Mouse (Mus musculus) MEL (cell line): ENCODE data around the gene Stk40. TPM values are rescaled to one million over a fixed set of nuclear protein-coding genes. Genes with fewer than 3 reads are reported as not detected.

Source experiments
- DNase-seq: peaks from one replicate; pipeline ENCODE4 v3.0.0; 2011; ENCODE audit warnings: low read depth, low spot score
- H3K27ac ChIP-seq: 2 replicates; pipeline ENCODE4 v1.5.1; 2012; ENCODE audit warnings: low read depth, mild to moderate bottlenecking, control low read depth, low read length, moderate library complexity; ENCODE audit not compliant: control insufficient read depth
- H3K27me3 ChIP-seq, 2 experiments: fragments of 150-350 bp in 1 of 2; sonication (generic) in 1 of 2; 2 replicates each; pipeline ENCODE4 v1.6.1; 2012; ENCODE audit warnings: low read length in 2 of 2, mild to moderate bottlenecking in 2 of 2, improper control_type of control experiment in 1 of 2, moderate library complexity in 1 of 2; ENCODE audit not compliant: insufficient read depth in 2 of 2, control insufficient read depth in 1 of 2
- H3K36me3 ChIP-seq, 2 experiments: 2 replicates each; pipeline ENCODE4 v1.6.1; 2012 to 2014; ENCODE audit warnings: low read length in 2 of 2, improper control_type of control experiment in 1 of 2, inconsistent platforms in 1 of 2, mild to moderate bottlenecking in 1 of 2; ENCODE audit not compliant: insufficient read depth in 2 of 2, control insufficient read depth in 1 of 2
- H3K4me1 ChIP-seq, 2 experiments: fragments of 150-350 bp in 1 of 2; sonication (generic) in 1 of 2; 2 replicates each; pipeline ENCODE4 v1.6.1; 2012; ENCODE audit warnings: low read length in 2 of 2, improper control_type of control experiment in 1 of 2, mild to moderate bottlenecking in 1 of 2; ENCODE audit not compliant: insufficient read depth in 2 of 2, control insufficient read depth in 1 of 2
- H3K4me3 ChIP-seq, 2 experiments: fragments of 150-350 bp in 1 of 2; sonication (generic) in 1 of 2; 2 replicates each; pipeline ENCODE4 v1.5.1; 2012; ENCODE audit warnings: low read depth in 2 of 2, low read length in 2 of 2, mild to moderate bottlenecking in 2 of 2, moderate library complexity in 2 of 2, control low read depth in 1 of 2, improper control_type of control experiment in 1 of 2; ENCODE audit not compliant: control insufficient read depth in 1 of 2, insufficient read depth in 1 of 2
- H3K79me2 ChIP-seq: 2 replicates; pipeline ENCODE4 v1.6.1; 2012; ENCODE audit warnings: mild to moderate bottlenecking, low read length, moderate library complexity; ENCODE audit not compliant: control insufficient read depth, poor library complexity, insufficient read depth
- H3K9ac ChIP-seq: 2 replicates; pipeline ENCODE4 v1.6.1; 2012; ENCODE audit warnings: low read depth, mild to moderate bottlenecking, control low read depth, low read length, moderate library complexity; ENCODE audit not compliant: control insufficient read depth, poor library complexity, severe bottlenecking
- H3K9me3 ChIP-seq: fragments of 150-350 bp; sonication (generic); replicated peaks from 2 replicates; pipeline ENCODE4 v1.6.1; 2012; ENCODE audit warnings: mild to moderate bottlenecking, low read length, improper control_type of control experiment, moderate library complexity; ENCODE audit not compliant: insufficient read depth
- BHLHE40 ChIP-seq: IDR thresholded peaks from 2 replicates; pipeline ENCODE4 v1.6.1; 2012; ENCODE audit warnings: low read depth, mild to moderate bottlenecking, inconsistent platforms, low read length, improper control_type of control experiment, borderline replicate concordance
- CHD1 ChIP-seq: IDR thresholded peaks from 2 replicates; pipeline ENCODE4 v1.6.1; 2012; ENCODE audit warnings: low read depth, mild to moderate bottlenecking, inconsistent platforms, low read length, improper control_type of control experiment
- CHD2 ChIP-seq: IDR thresholded peaks from 2 replicates; pipeline ENCODE4 v1.6.1; 2011; ENCODE audit warnings: low read length, improper control_type of control experiment
- CTCF ChIP-seq, 3 experiments: IDR thresholded peaks in 2 of 3; conservative IDR thresholded peaks in 1 of 3; 2 replicates each; pipeline ENCODE4 v1.5.1; 2011 to 2012; ENCODE audit warnings: low read length in 3 of 3, low read depth in 2 of 3, mild to moderate bottlenecking in 2 of 3, improper control_type of control experiment in 1 of 3, inconsistent platforms in 1 of 3, mixed read lengths in 1 of 3, moderate library complexity in 1 of 3; ENCODE audit not compliant: control insufficient read depth in 1 of 3, insufficient read depth in 1 of 3, poor library complexity in 1 of 3, severe bottlenecking in 1 of 3
- E2F4 ChIP-seq: IDR thresholded peaks from 2 replicates; pipeline ENCODE4 v1.6.1; 2011; ENCODE audit warnings: low read depth, low read length, improper control_type of control experiment, borderline replicate concordance
- ELF1 ChIP-seq: IDR thresholded peaks from 2 replicates; pipeline ENCODE4 v1.6.1; 2014; ENCODE audit warnings: low read depth, mild to moderate bottlenecking, inconsistent platforms, low read length, improper control_type of control experiment, moderate library complexity
- EP300 ChIP-seq, 2 experiments: IDR thresholded peaks; 2 replicates each; pipeline ENCODE4 v1.6.1; 2011; ENCODE audit warnings: improper control_type of control experiment in 2 of 2, low read length in 2 of 2, low read depth in 1 of 2, mild to moderate bottlenecking in 1 of 2
- ETS1 ChIP-seq: IDR thresholded peaks from 2 replicates; pipeline ENCODE4 v1.6.1; 2012; ENCODE audit warnings: low read depth, mild to moderate bottlenecking, inconsistent platforms, low read length, improper control_type of control experiment, moderate library complexity
- GATA1 ChIP-seq: IDR thresholded peaks from 2 replicates; pipeline ENCODE4 v1.6.1; 2011; ENCODE audit warnings: low read depth, low read length, improper control_type of control experiment
- HCFC1 ChIP-seq: IDR thresholded peaks from 2 replicates; pipeline ENCODE4 v1.6.1; 2012; ENCODE audit warnings: low read depth, mild to moderate bottlenecking, inconsistent platforms, low read length, improper control_type of control experiment, moderate library complexity
- KAT2A ChIP-seq: conservative IDR thresholded peaks from 2 replicates; pipeline ENCODE4 v1.6.1; 2012; ENCODE audit warnings: low read depth, low read length, improper control_type of control experiment, inconsistent platforms
- MAFK ChIP-seq: IDR thresholded peaks from 2 replicates; pipeline ENCODE4 v1.6.1; 2011; ENCODE audit warnings: low read depth, mild to moderate bottlenecking, low read length, improper control_type of control experiment, borderline replicate concordance
- MAX ChIP-seq: IDR thresholded peaks from 2 replicates; pipeline ENCODE4 v1.6.1; 2011; ENCODE audit warnings: low read length, improper control_type of control experiment
- MEF2A ChIP-seq: IDR thresholded peaks from 2 replicates; pipeline ENCODE4 v1.6.1; 2014; ENCODE audit warnings: low read depth, mild to moderate bottlenecking, inconsistent platforms, low read length, improper control_type of control experiment; ENCODE audit not compliant: poor library complexity, insufficient replicate concordance, severe bottlenecking; ENCODE audit errors: extremely low read depth
- MYB ChIP-seq: IDR thresholded peaks from 2 replicates; pipeline ENCODE4 v1.6.1; 2011; ENCODE audit warnings: mild to moderate bottlenecking, low read depth, low read length, improper control_type of control experiment
- MYC ChIP-seq: IDR thresholded peaks from 2 replicates; pipeline ENCODE4 v1.6.1; 2011; ENCODE audit warnings: low read depth, mild to moderate bottlenecking, low read length, improper control_type of control experiment, moderate library complexity
- POLR2A ChIP-seq, 2 experiments: IDR thresholded peaks; 2 replicates each; pipeline ENCODE4 v1.6.1; 2011 to 2012; ENCODE audit warnings: low read length in 2 of 2, mild to moderate bottlenecking in 2 of 2, control low read depth in 1 of 2, improper control_type of control experiment in 1 of 2, low read depth in 1 of 2, moderate library complexity in 1 of 2; ENCODE audit not compliant: control insufficient read depth in 1 of 2, insufficient read depth in 1 of 2, poor library complexity in 1 of 2
- POLR2AphosphoS5 ChIP-seq: IDR thresholded peaks from 2 replicates; pipeline ENCODE4 v1.6.1; 2012; ENCODE audit warnings: low read depth, borderline replicate concordance, mild to moderate bottlenecking, inconsistent platforms, low read length, moderate library complexity, mixed read lengths
- RCOR1 ChIP-seq: IDR thresholded peaks from 2 replicates; pipeline ENCODE4 v1.6.1; 2012; ENCODE audit warnings: low read depth, mild to moderate bottlenecking, inconsistent platforms, low read length, improper control_type of control experiment
- SIN3A ChIP-seq: IDR thresholded peaks from 2 replicates; pipeline ENCODE4 v1.6.1; 2012; ENCODE audit warnings: low read length, improper control_type of control experiment, inconsistent platforms
- SMC3 ChIP-seq: IDR thresholded peaks from 2 replicates; pipeline ENCODE4 v1.6.1; 2011; ENCODE audit warnings: low read depth, low read length, improper control_type of control experiment
- TAL1 ChIP-seq: IDR thresholded peaks from 2 replicates; pipeline ENCODE4 v1.6.1; 2012; ENCODE audit warnings: mild to moderate bottlenecking, inconsistent platforms, low read length, moderate library complexity, mixed read lengths
- TBP ChIP-seq: IDR thresholded peaks from 2 replicates; pipeline ENCODE4 v1.8.0; 2011; ENCODE audit warnings: low read depth, low read length, improper control_type of control experiment
- TCF12 ChIP-seq: IDR thresholded peaks from 2 replicates; pipeline ENCODE4 v1.6.1; 2014; ENCODE audit warnings: low read depth, mild to moderate bottlenecking, inconsistent platforms, low read length, improper control_type of control experiment, moderate library complexity
- USF1 ChIP-seq: IDR thresholded peaks from 2 replicates; pipeline ENCODE4 v1.6.1; 2014; ENCODE audit warnings: low read depth, mild to moderate bottlenecking, inconsistent platforms, low read length, improper control_type of control experiment, moderate library complexity
- USF2 ChIP-seq, 2 experiments: IDR thresholded peaks; 2 replicates each; pipeline ENCODE4 v1.6.1; 2011 to 2012; ENCODE audit warnings: improper control_type of control experiment in 2 of 2, low read length in 2 of 2, borderline replicate concordance in 1 of 2, inconsistent platforms in 1 of 2, low read depth in 1 of 2, mild to moderate bottlenecking in 1 of 2; ENCODE audit not compliant: insufficient read depth in 1 of 2
- ZC3H11A ChIP-seq: IDR thresholded peaks from 2 replicates; pipeline ENCODE4 v1.6.1; 2012; ENCODE audit warnings: low read depth, mild to moderate bottlenecking, inconsistent platforms, low read length, improper control_type of control experiment
- ZKSCAN1 ChIP-seq: IDR thresholded peaks from 2 replicates; pipeline ENCODE4 v1.6.1; 2012; ENCODE audit warnings: low read depth, mild to moderate bottlenecking, inconsistent platforms, low read length, improper control_type of control experiment, moderate library complexity
- ZMIZ1 ChIP-seq: IDR thresholded peaks from 2 replicates; pipeline ENCODE4 v1.6.1; 2012; ENCODE audit warnings: low read depth, mild to moderate bottlenecking, inconsistent platforms, low read length, improper control_type of control experiment, moderate library complexity
- ZNF384 ChIP-seq: IDR thresholded peaks from 2 replicates; pipeline ENCODE4 v1.6.1; 2012; ENCODE audit warnings: low read depth, mild to moderate bottlenecking, inconsistent platforms, low read length, improper control_type of control experiment
- polyA plus RNA-seq, 2 experiments: library from polyadenylated mRNA; stranded (reverse) in 1 of 2; unstranded in 1 of 2; fragments of >175 nt in 1 of 2; fragments of >200 nt in 1 of 2; gene quantifications; 2 replicates each; pipeline versions ENCODE4 v1.2.1 to v1.2.4; 2012; ENCODE audit warnings: low replicate concordance in 2 of 2, low read depth in 1 of 2; ENCODE audit not compliant: insufficient read length in 2 of 2, insufficient read depth in 1 of 2, missing spikeins in 1 of 2
- total RNA-seq: library from RNA; depleted of rRNA; stranded (reverse); fragments of 300-350 nt; gene quantifications from 2 replicates; pipeline ENCODE4 v1.2.3, GENCODE M21; 2012

Gene Stk40
- total and polyA plus RNA-seq, 3 experiments, result 16.8 to 270 (median 79.4) TPM

DNA sequence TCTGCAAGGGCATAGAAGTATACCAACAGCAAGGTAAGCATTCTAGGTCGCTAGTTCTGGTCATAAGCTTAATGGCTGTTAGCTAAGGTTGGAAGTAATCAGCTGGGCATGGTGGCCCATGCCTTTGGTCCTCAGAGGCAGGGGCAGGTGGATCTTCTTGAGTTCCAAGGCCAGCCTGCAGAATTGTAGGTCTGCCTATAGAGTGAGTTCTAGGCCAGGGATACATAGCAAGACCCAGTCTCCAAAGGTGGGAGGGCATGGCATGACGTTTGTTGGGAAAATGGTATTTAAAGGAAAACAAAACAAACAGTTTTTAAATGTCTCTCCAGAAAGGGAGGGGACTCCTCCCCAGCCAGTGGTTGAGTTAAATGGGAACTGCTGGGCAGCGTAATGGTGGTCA lies 3.0 kb upstream of the Stk40 start:
- Histone ChIP-seq H3K4me3 (no peak overlapping the region), H3K36me3 (peaks cover 0 to 34% of the 10 kb centered on the region in 2 experiments; a peak in 2 of 4 replicates)
- no peak for DNase-seq
- no peak for TF ChIP-seq MYC
- no peak for TF ChIP-seq BHLHE40
- no peak for TF ChIP-seq MAFK
- no peak for TF ChIP-seq CHD1
- TF ChIP-seq MAX, result no peak
- TF ChIP-seq TAL1, result no peak
- TF ChIP-seq ZMIZ1, result no peak
- no peak for TF ChIP-seq HCFC1
- TF ChIP-seq POLR2A (IDR thresholded peaks at IDR 0.05; ENCODE audit: control insufficient read depth in 1 of 2, insufficient read depth in 1 of 2, low read depth in 1 of 2, low read length in 2 of 2, poor library complexity in 1 of 2), result no peak
- no peak for TF ChIP-seq TCF12
- no peak for TF ChIP-seq ZNF384
- TF ChIP-seq GATA1, result no peak
- TF ChIP-seq MYB, result no peak
- TF ChIP-seq POLR2AphosphoS5, result no peak
- TF ChIP-seq, all 39 proteins: peak for 0
- Histone ChIP-seq H3K27me3 (no peaks in the 10 kb centered on the region), H3K4me1 (peaks cover 9 to 43% of the 10 kb centered on the region in 2 experiments), H3K9ac (no peak overlapping the region), H3K9me3 (no peaks in the 10 kb centered on the region), H3K79me2 (peaks cover 28% of the 10 kb centered on the region), H3K27ac (no peak overlapping the region)

- H3K9me3 ChIP-seq, result no peaks in the 10 kb centered on the region
- H3K4me1 ChIP-seq, result peaks cover 9 to 49% of the 10 kb centered on the region in 2 experiments
- H3K27ac ChIP-seq, result peak overlapping the region; percentile 93
- DNase-seq, result peak; percentile 59
- H3K27me3 ChIP-seq, result no peaks in the 10 kb centered on the region
- H3K79me2 ChIP-seq, result peaks cover 38% of the 10 kb centered on the region
- H3K36me3 ChIP-seq, result peaks cover 0 to 37% of the 10 kb centered on the region in 2 experiments; a peak in 2 of 4 replicates
- H3K4me3 ChIP-seq, result peak overlapping the region; percentile 39 to 58
- H3K9ac ChIP-seq, result peak overlapping the region; percentile 84
- TF ChIP-seq USF2 (IDR thresholded peaks at IDR 0.05; ENCODE audit: borderline replicate concordance in 1 of 2, insufficient read depth in 1 of 2, low read depth in 1 of 2, low read length in 2 of 2), result peak in 1 of 2 experiments; percentile 60; a peak in 2 of 4 replicates
- TF ChIP-seq SIN3A, result no peak
- no peak for TF ChIP-seq POLR2AphosphoS5
- no peak for TF ChIP-seq MEF2A
- TF ChIP-seq TCF12, result 0 out of 2 replicates have a peak, but pooled peaks have one; percentile 4
- no peak for TF ChIP-seq MYB
- no peak for TF ChIP-seq ZNF384
- TF ChIP-seq USF1, result peak; percentile 91
- no peak for TF ChIP-seq POLR2A (IDR thresholded peaks at IDR 0.05; ENCODE audit: control insufficient read depth in 1 of 2, insufficient read depth in 1 of 2, low read depth in 1 of 2, low read length in 2 of 2, poor library complexity in 1 of 2)
- TF ChIP-seq ETS1, result peak; percentile 18; the same call in 1 of the 2 replicates
- TF ChIP-seq EP300 (IDR thresholded peaks at IDR 0.05; ENCODE audit: low read depth in 1 of 2, low read length in 2 of 2), result no peak
- TF ChIP-seq SMC3, result no peak
- TF ChIP-seq ZC3H11A, result no peak
- no peak for TF ChIP-seq ELF1
- TF ChIP-seq ZKSCAN1, result no peak
- TF ChIP-seq MAX, result peak; percentile 53; the same call in 1 of the 2 replicates
- no peak for TF ChIP-seq RCOR1
- no peak for TF ChIP-seq KAT2A
- TF ChIP-seq E2F4, result no peak
- no peak for TF ChIP-seq GATA1
- TF ChIP-seq CHD2, result no peak
- TF ChIP-seq TBP, result no peak
- TF ChIP-seq CTCF (IDR thresholded peaks at IDR 0.05 in 2 of 3, conservative IDR thresholded peaks at IDR 0.05 in 1 of 3; ENCODE audit: control insufficient read depth in 1 of 3, insufficient read depth in 1 of 3, low read depth in 2 of 3, low read length in 3 of 3, poor library complexity in 1 of 3, severe bottlenecking in 1 of 3), result no peak
These were observed 1.5 kb upstream of the Stk40 start for GRCm38 (mm10) chr4:126102061-126102841.
